Mouse (Mus musculus) cerebellum, adult 2 months (tissue): ENCODE measurements around the gene Ldah.

Experiments used
- CTCF ChIP-seq: fragments of 200-500 bp; IDR thresholded peaks from 2 replicates; pipeline ENCODE4 v1.5.1; 2011; ENCODE audit warnings: low read depth, mild to moderate bottlenecking, control low read depth, low read length, moderate library complexity, borderline replicate concordance; ENCODE audit not compliant: insufficient read depth
- POLR2A ChIP-seq: fragments of 200-500 bp; IDR thresholded peaks from 2 replicates; pipeline ENCODE4 v1.6.1; 2011; ENCODE audit warnings: low read length, control low read depth, borderline replicate concordance; ENCODE audit not compliant: insufficient read depth

DNA sequence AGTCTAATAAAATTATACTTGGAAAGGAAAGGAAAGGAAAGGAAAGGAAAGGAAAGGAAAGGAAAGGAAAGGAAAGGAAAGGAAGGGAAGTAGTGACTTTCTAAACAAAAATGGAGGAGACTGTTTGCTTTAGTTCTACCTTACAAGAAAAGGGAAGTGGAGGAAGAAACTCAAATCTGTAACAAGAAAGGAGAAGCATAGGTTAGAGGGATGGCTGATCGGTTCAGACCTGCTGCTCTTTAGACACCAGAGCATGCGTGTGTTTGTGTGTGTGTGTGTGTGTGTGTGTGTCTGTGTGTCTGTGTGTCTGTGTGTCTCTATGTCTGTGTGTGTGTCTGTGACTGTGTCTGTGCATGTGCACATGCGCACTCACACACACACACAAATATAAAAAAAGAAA lies 23.2 kb downstream of the Ldah start:
- TF ChIP-seq CTCF: no peak
- TF ChIP-seq POLR2A: no peak
